Mouse (Mus musculus) forebrain, embryonic 15.5 days (tissue): ENCODE measurements around the gene Cd163l1. TPM values are rescaled to one million over a fixed set of nuclear protein-coding genes. Genes with fewer than 3 reads are reported as not detected.

ENCODE experiments used
- ATAC-seq: fragments of 200-750 bp; cut with Nextera tagmentation; replicated peaks from 2 replicates; pipeline ENCODE4 v1.8.0; 2017; ENCODE audit warnings: mild to moderate bottlenecking, moderate TSS enrichment, moderate library complexity
- H3K27ac ChIP-seq: fragments of 300-500 bp; sonication (generic); replicated peaks from 2 replicates; pipeline ENCODE4 v1.5.1; 2015; ENCODE audit warnings: mild to moderate bottlenecking, inconsistent platforms
- H3K27me3 ChIP-seq: fragments of 300-500 bp; sonication (generic); 2 replicates; pipeline ENCODE4 v1.6.1; 2015; ENCODE audit warnings: inconsistent platforms
- H3K36me3 ChIP-seq: fragments of 300-500 bp; sonication (generic); 2 replicates; pipeline ENCODE4 v1.6.1; 2015; ENCODE audit warnings: mild to moderate bottlenecking, inconsistent platforms
- H3K4me1 ChIP-seq: fragments of 300-500 bp; sonication (generic); 2 replicates; pipeline ENCODE4 v1.6.1; 2015; ENCODE audit warnings: inconsistent platforms
- H3K4me2 ChIP-seq: fragments of 300-500 bp; sonication (generic); replicated peaks from 2 replicates; pipeline ENCODE4 v1.6.1; 2015; ENCODE audit warnings: mild to moderate bottlenecking, inconsistent platforms
- H3K4me3 ChIP-seq: fragments of 300-500 bp; sonication (generic); 2 replicates; pipeline ENCODE4 v1.5.1; 2015; ENCODE audit warnings: mild to moderate bottlenecking, inconsistent platforms
- H3K9ac ChIP-seq: fragments of 300-500 bp; sonication (generic); replicated peaks from 2 replicates; pipeline ENCODE4 v1.6.1; 2015; ENCODE audit warnings: mild to moderate bottlenecking, inconsistent platforms
- H3K9me3 ChIP-seq: fragments of 300-500 bp; sonication (generic); 2 replicates; pipeline ENCODE4 v1.6.1; 2016; ENCODE audit warnings: inconsistent platforms
- WGBS: fragments of 180-500 bp; shearing (Covaris S2); methylation state at CpG from one replicate; pipeline ENCODE4 v1.1.7; 2015; ENCODE audit warnings: mixed read lengths; 5-methylcytosine and 5-hydroxymethylcytosine counted together
- polyA plus RNA-seq: library from polyadenylated mRNA; unstranded; fragments of >200 nt; fragmentation: Nextera tagmentation; extraction: Ambion mirVana; gene quantifications from 2 replicates; pipeline ENCODE4 v1.2.1, GENCODE M21; 2015

Cd163l1 gene
- polyA plus RNA-seq, 1 experiment from 2014 or later, result not detected

- no peak overlapping the region for H3K9ac ChIP-seq
- WGBS, result 81% methylated on average over 13 of the region's 13 CpGs
- no peaks in the 10 kb centered on the region for H3K4me1 ChIP-seq
- no peak overlapping the region for H3K27ac ChIP-seq
- H3K9me3 ChIP-seq, result no peaks in the 10 kb centered on the region
- H3K4me2 ChIP-seq, result no peak overlapping the region
- no peak for ATAC-seq
- H3K27me3 ChIP-seq, result no peaks in the 10 kb centered on the region
- no peak overlapping the region for H3K4me3 ChIP-seq
- no peaks in the 10 kb centered on the region for H3K36me3 ChIP-seq
These were observed 10.4 kb downstream of the Cd163l1 start for GRCm38 (mm10) chr7:140228476-140228875.

- H3K36me3 ChIP-seq, result no peaks in the 10 kb centered on the region
- WGBS, result 75% methylated on average over 2 of the region's 2 CpGs
- no peak overlapping the region for H3K9ac ChIP-seq
- H3K4me2 ChIP-seq, result no peak overlapping the region
- H3K4me1 ChIP-seq, result no peaks in the 10 kb centered on the region
- H3K27me3 ChIP-seq, result no peaks in the 10 kb centered on the region
- no peak overlapping the region for H3K4me3 ChIP-seq
- ATAC-seq, result no peak
- no peak overlapping the region for H3K27ac ChIP-seq
- no peaks in the 10 kb centered on the region for H3K9me3 ChIP-seq
These were observed 13.0 kb downstream of the Cd163l1 start for GRCm38 (mm10) chr7:140231026-140231425.

GRCm38 (mm10) chr7:140233696-140234095, 15.6 kb downstream of the Cd163l1 start:
- H3K27me3 ChIP-seq, result no peaks in the 10 kb centered on the region

GRCm38 (mm10) chr7:140247216-140247615, 29.1 kb downstream of the Cd163l1 start, which contains the start of gene 5830411N06Rik:
Gene 5830411N06Rik (plus strand): TSS chr7:140247284.
- Histone ChIP-seq H3K27ac (no peak within 1 kb of the TSS), H3K36me3 (no peaks in the 10 kb centered on the region), H3K4me3 (no peak within 1 kb of the TSS), H3K4me2 (no peak within 1 kb of the TSS), H3K4me1 (no peaks in the 10 kb centered on the region), H3K9me3 (no peaks in the 10 kb centered on the region), H3K27me3 (no peaks in the 10 kb centered on the region), H3K9ac (no peak within 1 kb of the TSS)
- 79% methylated on average over 4 of the region's 4 CpGs for WGBS
- no peak for ATAC-seq

More at GRCm38 (mm10) chr7:140233696-140234095, 15.6 kb downstream of the Cd163l1 start:
- H3K27ac ChIP-seq, result no peak overlapping the region
- H3K4me2 ChIP-seq, result no peak overlapping the region
- H3K4me3 ChIP-seq, result no peak overlapping the region
- no peaks in the 10 kb centered on the region for H3K36me3 ChIP-seq
- WGBS, result 95% methylated on average over 3 of the region's 3 CpGs
- H3K9me3 ChIP-seq, result no peaks in the 10 kb centered on the region
- ATAC-seq, result no peak
- no peak overlapping the region for H3K9ac ChIP-seq
- H3K4me1 ChIP-seq, result no peaks in the 10 kb centered on the region

GRCm38 (mm10) chr7:140253780-140254299, 35.8 kb downstream of the Cd163l1 start:
- Histone ChIP-seq H3K27me3 (no peaks in the 10 kb centered on the region), H3K36me3 (no peaks in the 10 kb centered on the region), H3K4me3 (no peak overlapping the region), H3K4me1 (no peaks in the 10 kb centered on the region), H3K9ac (no peak overlapping the region), H3K4me2 (no peak overlapping the region), H3K27ac (no peak overlapping the region), H3K9me3 (no peaks in the 10 kb centered on the region)
- ATAC-seq, result no peak
- WGBS, result 91% methylated on average over 7 of the region's 7 CpGs

Other genes with a start within 250 kb of the Cd163l1 start
- gene 6430531B16Rik, start 239.5 kb upstream of the Cd163l1 start, polyA plus RNA-seq, result 0.64 and 0.99 TPM in 2 replicates
- gene Adam8, start 225.7 kb upstream of the Cd163l1 start, polyA plus RNA-seq, result 3.1 and 3.9 TPM in 2 replicates
- 55.8 and 56.6 TPM in 2 replicates for gene Zfp511, start 181.9 kb upstream of the Cd163l1 start, polyA plus RNA-seq
- gene Tubgcp2, start 181.6 kb upstream of the Cd163l1 start, polyA plus RNA-seq, result 69.0 and 69.2 TPM in 2 replicates
- gene Msx3, start 169.2 kb upstream of the Cd163l1 start, polyA plus RNA-seq, result 0.73 TPM in 2 replicates
- gene Caly, start 135.7 kb upstream of the Cd163l1 start, polyA plus RNA-seq, result 108 and 117 TPM in 2 replicates
- gene Prap1, start 124.9 kb upstream of the Cd163l1 start, polyA plus RNA-seq, result not detected in 2 replicates
- 18.5 and 18.9 TPM in 2 replicates for gene Fuom, start 115.8 kb upstream of the Cd163l1 start, polyA plus RNA-seq
- 7.5 and 8.6 TPM in 2 replicates for gene Paox, start 102.5 kb upstream of the Cd163l1 start, polyA plus RNA-seq
- gene Echs1, start 101.8 kb upstream of the Cd163l1 start, polyA plus RNA-seq, result 112 and 120 TPM in 2 replicates
- gene Mtg1, start 80.7 kb upstream of the Cd163l1 start, polyA plus RNA-seq, result 35.1 and 36.7 TPM in 2 replicates
- gene Sprn, start 63.4 kb upstream of the Cd163l1 start, polyA plus RNA-seq, result 15.2 and 15.7 TPM in 2 replicates
- gene Olfr522, start 53.5 kb upstream of the Cd163l1 start, polyA plus RNA-seq, result not detected in 2 replicates
- not detected in 2 replicates for gene Olfr523, start 45.0 kb upstream of the Cd163l1 start, polyA plus RNA-seq
- not detected in 2 replicates for gene Olfr524, start 12.3 kb upstream of the Cd163l1 start, polyA plus RNA-seq
- gene 5830411N06Rik, start 29.0 kb downstream of the Cd163l1 start, polyA plus RNA-seq, result not detected in 2 replicates
- not detected in 2 replicates for gene Olfr525, start 102.6 kb downstream of the Cd163l1 start, polyA plus RNA-seq
- not detected in 2 replicates for gene Olfr527, start 115.8 kb downstream of the Cd163l1 start, polyA plus RNA-seq
- not detected in 2 replicates for gene Olfr60, start 143.4 kb downstream of the Cd163l1 start, polyA plus RNA-seq
- gene Olfr530, start 158.1 kb downstream of the Cd163l1 start, polyA plus RNA-seq, result not detected in 2 replicates
- gene Olfr531, start 184.7 kb downstream of the Cd163l1 start, polyA plus RNA-seq, result not detected in 2 replicates
- gene Olfr532, start 203.4 kb downstream of the Cd163l1 start, polyA plus RNA-seq, result not detected in 2 replicates
- gene Olfr533, start 245.1 kb downstream of the Cd163l1 start, polyA plus RNA-seq, result not detected in 2 replicates